In genomic region chr1:48651387-48651786, GRCm38 (mm10) we compare ENCODE assay signal across 15 mouse cellular contexts.
"Had no signal": no experiment of that assay in that cellular context is flagged by ENCODE, and none has a peak within 500 bp of the region (broad histone marks: within the 10 kb centered on the region; RNA-seq: fewer than 3 reads in every experiment).

No protein-coding gene starts in this region.

- DNase-seq: liver, postnatal 0 days; lung, adult 2 months; lung, postnatal 14 days; lung, postnatal 36 days; midbrain, embryonic 14.5 days; retina, postnatal 1 day; right cerebral cortex, adult 18-20 months; right cerebral cortex, postnatal 25 days; right cerebral cortex, postnatal 4 days; spleen, adult 18-20 months; thymus, adult 2 months; thymus, postnatal 25 days; thymus, postnatal 4 days had no signal

- ATAC-seq: liver, postnatal 0 days; lung, postnatal 0 days; midbrain, embryonic 16.5 days had no signal
